Mouse (Mus musculus) erythroblast, adult 5-6 weeks (primary cell): Measurements from ENCODE around the gene Gm20696. TPM values are rescaled to one million over a fixed set of nuclear protein-coding genes. Genes with fewer than 3 reads are reported as not detected.

ENCODE experiments used
- ATAC-seq: replicated peaks from 2 replicates; pipeline ENCODE4 v1.8.0; 2016; ENCODE audit warnings: moderate number of reproducible peaks, mild to moderate bottlenecking, moderate TSS enrichment, inconsistent platforms; ENCODE audit not compliant: poor library complexity, low FRiP score, severe bottlenecking
- total RNA-seq, 2 experiments: library from RNA; stranded (forward) in 1 of 2; stranded (reverse) in 1 of 2; fragments of 150-400 nt in 1 of 2; fragments of 200-764, 138-1000 nt in 1 of 2; gene quantifications; 2 replicates each; pipeline versions ENCODE4 v1.2.3 to v1.2.4; 2015 to 2017; ENCODE audit warnings: low replicate concordance in 2 of 2

Gene Gm20696
- total RNA-seq, 2 experiments from 2014 or later: 2.7 to 3.7 TPM

DNA sequence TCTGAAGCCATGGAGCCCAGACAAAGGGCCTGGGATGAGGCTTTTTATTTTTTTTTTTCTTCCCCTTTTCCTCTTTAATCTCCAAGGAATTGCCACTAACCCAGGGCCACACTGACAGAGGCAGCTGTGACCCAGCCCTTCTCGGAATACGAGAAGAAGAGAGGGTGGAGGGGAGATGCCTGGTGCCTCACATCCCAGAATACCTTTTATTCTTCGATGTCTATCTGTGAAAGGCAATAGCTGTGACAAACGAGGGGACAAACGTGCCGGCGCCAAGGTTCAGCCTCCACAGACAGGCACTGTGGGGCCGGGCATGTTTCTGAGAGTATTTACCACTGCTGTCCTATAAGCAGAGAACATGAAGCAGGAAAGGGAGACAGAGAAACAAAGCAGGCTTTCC is 66.9 kb downstream of the Gm20696 start:
- no peak for ATAC-seq

DNA sequence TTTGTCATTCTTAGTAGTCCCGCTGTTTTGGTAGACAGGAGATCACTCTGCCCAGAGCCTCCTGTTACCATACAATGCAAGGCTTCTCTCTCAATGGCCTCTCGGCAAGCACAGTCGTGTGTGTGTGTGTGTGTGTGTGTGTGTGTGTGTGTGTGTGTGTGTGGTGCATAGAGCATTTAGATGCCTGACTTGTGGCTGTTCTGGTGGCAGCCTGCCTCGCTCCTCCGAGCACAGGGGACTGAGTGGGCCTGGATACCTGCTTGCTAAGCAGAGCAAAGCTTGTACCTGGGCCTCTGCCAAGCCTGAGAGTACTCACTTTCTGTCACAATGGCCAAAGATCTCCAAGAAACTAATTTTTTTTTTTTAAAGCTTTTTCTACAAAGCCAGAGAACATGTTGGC is 67.4 kb downstream of the Gm20696 start:
- no peak for ATAC-seq

GRCm38 (mm10) chr6:99577040-99577439 is 89.6 kb downstream of the Gm20696 start:
- no peak for ATAC-seq

DNA sequence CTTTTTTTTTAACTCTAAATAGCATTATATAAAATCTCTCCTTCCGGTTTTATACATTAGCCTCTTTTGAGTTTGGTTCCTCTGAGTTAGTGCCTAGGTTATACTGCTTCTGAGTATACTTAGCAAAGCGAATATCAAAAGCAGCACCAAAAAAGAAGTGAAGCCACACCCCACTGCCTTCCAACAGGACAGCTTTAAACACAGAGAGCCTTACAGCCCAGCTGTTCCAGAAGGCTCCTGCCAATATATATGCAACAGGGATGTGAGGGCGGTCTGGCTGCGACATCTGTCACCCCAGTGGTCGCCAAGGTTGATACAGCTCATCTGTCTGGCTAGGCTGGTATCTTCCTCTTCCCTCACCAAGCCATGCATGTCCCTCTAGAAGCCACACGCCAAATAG is 91.0 kb downstream of the Gm20696 start:
- ATAC-seq: no peak

DNA sequence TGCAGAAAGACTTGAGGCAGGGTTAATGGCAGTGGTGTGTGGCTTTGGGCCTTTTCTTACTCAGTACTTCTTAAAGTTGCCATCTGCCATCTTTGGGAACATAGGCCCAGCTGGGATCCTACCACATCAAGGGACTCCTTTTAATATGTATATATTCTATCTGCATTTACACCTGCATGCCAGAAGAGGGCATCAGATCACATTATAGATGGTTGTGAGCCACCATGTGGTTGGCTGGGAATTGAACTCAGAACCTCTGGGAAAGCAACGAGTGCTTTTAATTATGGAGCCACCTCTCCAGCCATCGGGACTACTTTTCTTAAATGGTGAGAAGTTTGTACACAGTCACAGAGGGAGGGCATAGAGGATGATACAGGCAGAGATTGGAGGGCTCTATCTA is 93.3 kb downstream of the Gm20696 start:
- no peak for ATAC-seq

- ATAC-seq: no peak
Observed at GRCm38 (mm10) chr6:99572071-99572470, 94.5 kb downstream of the Gm20696 start.

DNA sequence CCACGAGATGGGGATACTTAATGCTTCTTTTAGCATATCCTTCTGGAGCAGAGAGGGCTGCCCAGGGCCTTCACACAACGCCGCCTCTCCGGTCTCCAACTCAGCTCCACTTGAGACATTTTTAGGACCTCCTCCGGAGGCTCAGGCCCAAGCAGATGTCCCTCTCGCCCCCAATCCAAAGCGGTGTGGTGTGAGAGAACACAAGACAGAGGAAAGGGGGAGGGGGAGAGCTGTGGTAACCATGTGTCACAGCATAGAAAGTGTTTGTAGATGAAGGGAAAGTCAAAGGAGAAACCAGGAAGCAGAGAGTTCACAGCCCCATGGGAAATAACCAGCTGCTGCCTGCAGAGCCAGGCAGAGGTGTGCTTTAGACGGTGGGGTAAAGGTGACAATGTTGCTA is 99.7 kb downstream of the Gm20696 start:
- no peak for ATAC-seq

DNA sequence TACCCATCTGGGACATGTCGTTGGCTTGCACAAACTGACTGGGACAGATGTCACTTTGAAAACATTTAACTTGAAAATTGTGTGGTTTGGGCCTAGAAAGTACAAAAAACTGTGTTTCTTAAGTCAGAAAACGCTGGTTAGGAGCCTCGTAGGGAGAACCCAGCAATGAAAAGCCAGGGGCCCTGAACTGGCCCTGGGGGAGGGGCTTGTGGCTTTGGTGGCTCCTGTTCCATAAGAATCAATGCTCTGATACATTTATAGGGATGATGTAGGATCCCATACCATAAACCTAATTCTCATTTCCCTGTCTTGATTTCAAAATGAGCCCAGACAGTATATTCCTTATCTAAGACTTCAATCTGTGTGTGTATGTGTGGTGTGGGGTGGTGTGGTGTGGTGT is 101.8 kb downstream of the Gm20696 start:
- no peak for ATAC-seq

DNA sequence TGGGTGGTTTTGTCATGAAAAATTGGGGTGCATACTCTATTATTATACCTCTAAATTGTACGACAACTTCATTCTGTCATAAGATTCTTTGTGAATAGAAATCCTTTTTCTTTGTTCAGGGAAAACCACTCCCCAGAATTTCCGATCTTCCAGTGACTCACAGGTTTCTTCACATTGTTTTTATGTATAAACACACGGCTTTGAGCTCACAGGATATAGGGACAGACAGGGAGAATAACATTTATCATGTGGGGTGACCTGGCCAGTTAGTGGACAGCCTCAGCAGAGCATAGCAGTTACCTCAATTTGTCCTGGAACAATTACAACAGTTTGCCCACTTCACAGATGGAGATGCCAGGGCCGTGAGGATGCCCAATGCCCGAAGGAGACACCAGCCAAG is 109.6 kb downstream of the Gm20696 start:
- ATAC-seq: no peak

DNA sequence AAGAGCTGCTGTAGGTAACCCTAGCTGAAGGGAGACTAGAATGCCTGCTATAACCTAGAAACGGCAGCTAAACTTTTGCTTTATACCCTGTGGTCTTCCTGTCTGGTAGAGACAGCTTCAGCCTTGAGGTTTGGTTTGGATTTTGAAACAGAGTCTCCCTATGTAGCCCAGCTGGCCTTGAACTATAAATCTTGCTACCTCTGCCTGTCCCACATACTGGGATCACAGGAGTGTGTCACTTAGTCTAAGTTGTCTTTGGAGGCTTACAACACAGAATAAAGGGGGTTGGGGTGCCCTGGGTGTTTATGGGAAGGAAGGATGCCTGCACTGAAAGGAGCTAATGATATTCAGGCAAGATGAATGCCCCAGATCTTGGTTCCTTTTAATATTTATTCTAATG is 113.8 kb downstream of the Gm20696 start:
- ATAC-seq: no peak

- no peak for ATAC-seq
Observed at GRCm38 (mm10) chr6:99546416-99546815, 120.2 kb downstream of the Gm20696 start.

- no peak for ATAC-seq
Observed at GRCm38 (mm10) chr6:99545437-99545836, 121.2 kb downstream of the Gm20696 start.

DNA sequence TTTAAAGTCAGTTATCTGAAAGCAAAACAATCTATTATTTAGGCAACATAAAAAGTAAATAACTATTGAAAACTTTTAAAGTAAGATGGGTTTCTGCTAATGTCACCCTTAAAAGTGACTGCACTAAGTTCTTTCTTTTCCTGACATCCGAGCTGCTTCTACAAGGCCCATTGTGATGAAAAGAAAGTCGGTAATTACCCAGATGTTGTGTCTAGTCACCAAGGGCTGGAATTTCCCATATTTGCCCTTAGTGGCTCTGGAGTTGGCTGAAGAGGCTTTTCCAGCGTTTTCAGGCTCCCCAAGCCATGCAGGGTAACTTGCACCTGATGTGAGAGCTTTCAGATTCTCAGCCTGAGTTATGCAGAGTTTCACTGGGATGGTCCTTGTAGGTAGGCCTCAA is 125.5 kb downstream of the Gm20696 start:
- no peak for ATAC-seq

DNA sequence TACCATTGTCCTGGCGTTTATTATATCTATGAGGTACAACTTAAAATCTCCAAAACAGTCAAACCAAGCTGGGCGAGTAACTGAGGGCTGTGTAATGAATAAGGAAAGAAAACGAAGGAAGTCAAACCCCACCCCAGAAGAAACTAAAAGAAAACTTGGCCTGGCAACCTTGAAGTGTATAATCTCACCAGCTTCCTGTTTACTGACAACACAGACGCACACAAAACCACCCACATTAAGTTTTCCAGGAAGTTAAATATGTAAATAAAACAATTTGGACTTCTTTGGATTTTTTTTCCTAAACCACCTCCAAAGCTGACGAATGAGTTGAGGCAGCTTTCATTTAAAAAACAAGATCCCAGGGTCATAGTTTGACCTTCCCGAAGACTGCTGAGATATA is 125.9 kb downstream of the Gm20696 start:
- no peak for ATAC-seq

DNA sequence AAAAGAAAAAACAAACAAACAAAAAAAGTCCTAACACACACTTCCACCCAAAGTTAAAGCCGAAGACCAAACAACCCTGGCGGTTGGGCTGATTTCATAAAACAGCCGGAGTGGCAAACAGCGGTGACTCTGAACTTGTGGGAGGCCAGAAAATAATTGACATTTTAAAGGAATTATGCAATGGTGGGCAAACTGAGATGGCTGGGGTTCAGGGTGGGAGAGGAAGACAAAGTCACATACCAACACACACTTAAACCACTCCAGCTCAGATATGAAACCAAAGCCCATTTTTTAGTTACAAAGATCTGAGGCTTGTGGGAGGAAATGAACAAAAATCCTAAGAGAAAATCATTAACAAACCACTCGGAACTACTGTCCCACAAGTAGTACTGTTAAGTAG is 126.5 kb downstream of the Gm20696 start:
- no peak for ATAC-seq

- no peak for ATAC-seq
Observed at GRCm38 (mm10) chr6:99538194-99538941, 128.2 kb downstream of the Gm20696 start.

DNA sequence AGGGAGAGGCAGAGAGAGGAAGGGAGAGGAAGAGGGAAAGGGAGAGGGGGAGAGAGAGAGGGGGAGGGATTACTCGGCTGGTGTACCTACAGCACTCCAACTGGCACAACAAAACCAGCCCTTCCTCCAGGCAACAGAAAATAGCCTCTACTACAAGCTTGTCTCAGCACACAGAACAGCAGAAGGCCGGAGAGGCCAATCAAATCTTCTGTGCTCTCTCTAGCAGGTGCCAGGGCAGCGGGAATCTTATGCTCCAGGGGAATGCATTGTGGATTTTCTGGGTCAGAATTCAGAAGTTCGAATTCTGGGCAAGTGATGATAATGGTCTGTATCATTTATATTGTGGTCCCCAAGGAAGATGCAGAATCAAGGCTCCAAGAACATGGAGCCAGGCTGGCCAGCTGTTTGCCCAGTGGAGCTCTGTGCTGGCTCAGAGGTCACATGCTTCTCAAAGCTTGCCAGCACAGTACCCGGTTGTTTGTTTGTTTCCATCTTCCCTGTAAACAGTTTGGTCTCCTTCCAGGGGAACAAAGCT is 132.3 kb downstream of the Gm20696 start:
- ATAC-seq: no peak

GRCm38 (mm10) chr6:99532458-99532857 is 134.1 kb downstream of the Gm20696 start:
- no peak for ATAC-seq

- ATAC-seq: no peak
Observed at GRCm38 (mm10) chr6:99528972-99529371, 137.6 kb downstream of the Gm20696 start.

- ATAC-seq: no peak
Observed at GRCm38 (mm10) chr6:99527457-99528105, 139.0 kb downstream of the Gm20696 start.

GRCm38 (mm10) chr6:99525351-99525750 is 141.2 kb downstream of the Gm20696 start:
- no peak for ATAC-seq
